Mouse (Mus musculus) midbrain, embryonic 13.5 days (tissue): ENCODE results near the gene Gm11549. TPM values are rescaled to one million over a fixed set of nuclear protein-coding genes. Genes with fewer than 3 reads are reported as not detected.

ENCODE experiments used
- ATAC-seq: fragments of 200-750 bp; cut with Nextera tagmentation; 2 replicates; pipeline ENCODE4 v1.8.0; 2017; ENCODE audit warnings: mild to moderate bottlenecking, moderate TSS enrichment, moderate library complexity
- H3K27ac ChIP-seq: fragments of 300-500 bp; sonication (generic); 2 replicates; pipeline ENCODE4 v1.5.1; 2015; ENCODE audit warnings: inconsistent platforms, mild to moderate bottlenecking, moderate library complexity
- H3K27me3 ChIP-seq: fragments of 300-500 bp; sonication (generic); 2 replicates; pipeline ENCODE4 v1.6.1; 2015; ENCODE audit warnings: mild to moderate bottlenecking, inconsistent platforms
- H3K36me3 ChIP-seq: fragments of 300-500 bp; sonication (generic); 2 replicates; pipeline ENCODE4 v1.6.1; 2015; ENCODE audit warnings: mild to moderate bottlenecking, inconsistent platforms
- H3K4me1 ChIP-seq: fragments of 300-500 bp; sonication (generic); replicated peaks from 2 replicates; pipeline ENCODE4 v1.6.1; 2015; ENCODE audit warnings: inconsistent platforms
- H3K4me2 ChIP-seq: fragments of 300-500 bp; sonication (generic); replicated peaks from 2 replicates; pipeline ENCODE4 v1.6.1; 2015; ENCODE audit warnings: moderate library complexity, mild to moderate bottlenecking, inconsistent platforms
- H3K4me3 ChIP-seq: fragments of 300-500 bp; sonication (generic); replicated peaks from 2 replicates; pipeline ENCODE4 v1.5.1; 2015; ENCODE audit warnings: mild to moderate bottlenecking, inconsistent platforms
- H3K9ac ChIP-seq: fragments of 300-500 bp; sonication (generic); replicated peaks from 2 replicates; pipeline ENCODE4 v1.6.1; 2015; ENCODE audit warnings: mild to moderate bottlenecking, inconsistent platforms
- H3K9me3 ChIP-seq: fragments of 300-500 bp; sonication (generic); 2 replicates; pipeline ENCODE4 v1.6.1; 2016; ENCODE audit warnings: mild to moderate bottlenecking, inconsistent platforms
- WGBS: fragments of 180-500 bp; shearing (Covaris S2); methylation state at CpG from one replicate; pipeline ENCODE4 v1.1.7; 2015; 5-methylcytosine and 5-hydroxymethylcytosine counted together
- polyA plus RNA-seq: library from polyadenylated mRNA; unstranded; fragments of >200 nt; fragmentation: Nextera tagmentation; extraction: Ambion mirVana; gene quantifications from 2 replicates; pipeline ENCODE4 v1.2.1, GENCODE M21; 2015

Gm11549 gene
- polyA plus RNA-seq, 1 experiment from 2014 or later, result 0.71 TPM

DNA sequence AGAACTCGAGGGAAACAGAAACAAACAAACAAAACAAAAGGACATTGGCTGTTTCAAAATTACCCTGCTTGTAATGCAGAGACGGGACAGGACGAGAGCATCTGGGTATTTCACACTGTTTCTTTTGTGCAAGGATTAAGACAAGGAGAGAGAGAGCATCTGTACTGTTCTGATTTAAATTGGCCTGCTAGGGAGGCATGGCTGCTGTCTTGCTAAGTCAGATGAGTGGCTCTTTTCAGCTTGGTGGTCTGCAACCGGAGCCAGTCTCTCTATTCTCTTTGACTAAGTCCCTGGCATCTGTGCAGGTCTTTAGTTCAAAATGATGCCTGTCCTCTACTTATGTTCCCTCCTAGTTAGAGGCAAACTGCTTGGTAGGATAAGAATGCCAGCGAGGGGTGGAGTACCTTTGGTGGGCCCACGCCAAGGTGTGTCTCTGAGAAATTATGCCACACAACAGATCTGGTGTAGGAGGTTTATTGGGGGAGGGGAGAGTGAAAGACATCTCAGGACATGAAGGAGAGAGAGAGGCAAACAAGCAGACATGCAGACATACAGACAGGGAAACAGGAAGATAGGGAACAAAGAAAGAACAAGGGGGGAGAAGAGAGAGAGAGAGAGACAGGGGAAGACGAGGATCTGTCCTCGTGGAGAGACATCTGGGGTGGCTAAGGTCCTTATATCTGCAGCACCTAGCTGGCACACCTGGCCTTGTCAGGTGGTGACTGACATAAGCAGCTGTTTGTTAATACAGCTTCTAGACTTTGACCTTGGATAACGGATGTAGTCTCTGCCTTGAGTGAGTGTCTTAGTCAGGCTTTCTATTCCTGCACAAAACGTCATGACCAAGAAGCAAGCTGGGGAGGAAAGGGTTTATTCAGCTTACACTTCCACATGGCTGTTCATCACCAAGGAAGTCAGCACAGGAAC is 15.5 kb downstream of the Gm11549 start:
- ATAC-seq, result peak; percentile 85

DNA sequence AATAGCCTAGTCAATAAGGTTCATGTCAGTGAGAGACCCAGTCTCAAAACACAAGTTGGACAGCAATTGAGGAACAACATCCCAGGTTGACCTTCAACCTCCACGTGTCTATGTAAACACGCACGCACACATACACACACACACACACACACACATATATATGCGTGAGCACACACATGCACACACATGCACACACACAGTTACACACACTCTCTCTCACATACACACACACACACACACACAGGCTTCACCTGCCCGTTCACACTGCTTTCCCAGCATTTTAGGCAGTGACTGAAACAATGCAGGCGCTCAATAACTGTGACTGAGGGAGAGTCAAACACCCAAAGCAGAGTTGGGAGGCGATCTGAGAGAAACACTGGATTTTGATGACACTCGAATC is 16.3 kb downstream of the Gm11549 start:
- 66% methylated on average over 8 of the region's 8 CpGs for WGBS
- Histone ChIP-seq H3K4me2 (no peak overlapping the region), H3K36me3 (no peaks in the 10 kb centered on the region), H3K27me3 (no peaks in the 10 kb centered on the region), H3K4me3 (no peak overlapping the region), H3K9me3 (no peaks in the 10 kb centered on the region), H3K9ac (no peak overlapping the region), H3K27ac (peak overlapping the region; percentile 76), H3K4me1 (peaks cover 12% of the 10 kb centered on the region)
- ATAC-seq, result peak; percentile 72; the same call in 1 of the 2 replicates

More for the DNA sequence above, 15.5 kb downstream of the Gm11549 start:
- peak overlapping the region; percentile 76 for H3K27ac ChIP-seq
- no peak overlapping the region for H3K4me2 ChIP-seq
- H3K27me3 ChIP-seq, result no peaks in the 10 kb centered on the region
- 46% methylated on average over 10 of the region's 10 CpGs for WGBS
- H3K4me1 ChIP-seq, result peaks cover 12% of the 10 kb centered on the region
- no peaks in the 10 kb centered on the region for H3K36me3 ChIP-seq
- no peak overlapping the region for H3K4me3 ChIP-seq
- no peak overlapping the region for H3K9ac ChIP-seq
- no peaks in the 10 kb centered on the region for H3K9me3 ChIP-seq

DNA sequence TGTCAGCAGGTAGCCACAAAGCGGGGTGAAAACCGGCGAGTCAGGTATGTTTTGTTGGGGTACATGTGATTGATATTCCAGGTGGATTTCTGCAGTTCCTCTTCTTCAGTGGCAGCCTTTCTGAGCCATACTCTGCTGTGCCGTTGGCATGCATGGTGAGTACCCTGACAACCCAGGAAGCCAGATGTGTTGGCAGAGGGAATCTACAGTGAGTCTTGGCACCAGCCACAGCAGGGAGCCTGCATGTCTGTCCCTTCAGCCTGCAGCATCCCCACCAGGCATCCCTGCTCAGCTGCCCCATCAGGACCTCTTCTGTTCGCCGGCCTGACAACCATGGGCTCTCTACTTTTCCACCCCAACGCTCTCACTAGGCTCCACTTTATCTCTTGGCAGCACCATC is 20.1 kb downstream of the Gm11549 start:
- Histone ChIP-seq H3K27ac (no peak overlapping the region), H3K9me3 (no peaks in the 10 kb centered on the region), H3K9ac (no peak overlapping the region), H3K27me3 (peaks cover under 1% of the 10 kb centered on the region; the same call in 1 of the 2 replicates), H3K4me3 (no peak overlapping the region), H3K4me1 (peaks cover 12% of the 10 kb centered on the region), H3K4me2 (no peak overlapping the region), H3K36me3 (no peaks in the 10 kb centered on the region)
- ATAC-seq, result no peak
- 84% methylated on average over 7 of the region's 7 CpGs for WGBS

DNA sequence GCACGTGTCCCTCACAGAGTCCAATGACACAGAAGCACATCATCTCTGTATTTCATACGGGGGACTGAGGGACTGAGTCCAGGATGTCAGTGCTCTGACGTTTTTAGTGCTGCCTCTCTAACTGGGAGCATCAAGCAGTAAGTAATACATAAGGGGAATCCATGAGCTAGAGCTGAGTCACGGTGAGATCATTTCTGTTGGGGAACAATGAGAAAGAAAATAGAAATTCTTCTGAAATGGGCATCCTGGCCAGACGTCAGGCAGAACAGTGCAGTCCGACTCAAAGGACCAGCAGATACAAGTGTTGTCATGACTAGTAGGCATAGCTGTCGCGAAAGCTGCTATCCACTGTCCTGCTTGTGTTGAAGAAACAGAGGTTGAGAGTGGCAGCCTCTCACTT is 20.6 kb downstream of the Gm11549 start:
- no peak overlapping the region for H3K27ac ChIP-seq
- H3K36me3 ChIP-seq, result no peaks in the 10 kb centered on the region
- H3K9me3 ChIP-seq, result no peaks in the 10 kb centered on the region
- H3K4me3 ChIP-seq, result no peak overlapping the region
- 89% methylated on average over 8 of the region's 8 CpGs for WGBS
- H3K4me1 ChIP-seq, result peaks cover 8% of the 10 kb centered on the region
- no peak overlapping the region for H3K9ac ChIP-seq
- no peak overlapping the region for H3K4me2 ChIP-seq
- H3K27me3 ChIP-seq, result peaks cover 4% of the 10 kb centered on the region; the same call in 1 of the 2 replicates
- ATAC-seq, result no peak

DNA sequence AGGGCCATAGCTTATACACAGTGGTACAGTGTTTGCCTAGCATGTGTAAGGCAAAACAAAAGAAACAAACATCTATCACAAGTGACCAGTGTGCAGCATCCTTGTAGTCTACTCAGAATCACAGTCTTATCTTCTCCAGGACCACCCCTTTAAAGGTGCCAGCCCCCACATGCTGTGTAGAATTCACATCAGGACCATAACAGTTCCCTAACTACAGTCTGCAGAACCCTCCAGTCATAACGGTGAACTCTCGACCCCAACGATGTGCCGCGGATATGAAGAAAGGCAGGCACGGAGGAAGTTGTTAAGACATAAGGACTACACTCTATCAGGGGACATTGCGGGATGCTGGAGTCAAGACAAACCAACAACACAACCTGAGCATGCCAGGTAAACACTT is 22.2 kb downstream of the Gm11549 start:
- no peaks in the 10 kb centered on the region for H3K4me1 ChIP-seq
- H3K27me3 ChIP-seq, result peaks cover 4% of the 10 kb centered on the region; the same call in 1 of the 2 replicates
- no peak overlapping the region for H3K9ac ChIP-seq
- no peak overlapping the region for H3K4me3 ChIP-seq
- ATAC-seq, result no peak
- H3K36me3 ChIP-seq, result no peaks in the 10 kb centered on the region
- H3K27ac ChIP-seq, result no peak overlapping the region
- H3K9me3 ChIP-seq, result no peaks in the 10 kb centered on the region
- 96% methylated on average over 7 of the region's 7 CpGs for WGBS
- no peak overlapping the region for H3K4me2 ChIP-seq

DNA sequence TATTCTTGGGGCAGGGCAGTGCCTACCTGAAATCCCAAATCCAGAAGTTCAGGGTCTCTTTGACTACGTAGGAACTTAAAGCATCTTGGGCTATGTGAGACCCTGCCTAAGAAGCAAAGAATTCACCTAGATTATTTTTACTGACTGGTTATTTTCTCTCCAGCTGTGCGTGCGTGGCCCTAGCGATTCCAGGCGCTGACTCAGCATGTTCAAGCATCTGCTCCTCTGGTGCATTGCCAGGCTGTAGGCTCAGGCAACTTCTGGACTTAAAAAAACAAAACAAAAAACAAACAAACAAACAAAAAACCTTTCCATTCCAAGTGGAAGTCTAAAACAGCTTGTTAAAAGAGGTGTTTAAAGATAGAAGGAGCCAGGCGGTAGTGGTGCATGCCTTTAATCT is 23.4 kb downstream of the Gm11549 start:
- ATAC-seq, result no peak
- Histone ChIP-seq H3K4me1 (no peaks in the 10 kb centered on the region), H3K27me3 (peaks cover 4% of the 10 kb centered on the region; the same call in 1 of the 2 replicates), H3K4me2 (no peak overlapping the region), H3K9me3 (no peaks in the 10 kb centered on the region), H3K9ac (no peak overlapping the region), H3K4me3 (no peak overlapping the region), H3K36me3 (no peaks in the 10 kb centered on the region), H3K27ac (no peak overlapping the region)
- 89% methylated on average over 6 of the region's 6 CpGs for WGBS

DNA sequence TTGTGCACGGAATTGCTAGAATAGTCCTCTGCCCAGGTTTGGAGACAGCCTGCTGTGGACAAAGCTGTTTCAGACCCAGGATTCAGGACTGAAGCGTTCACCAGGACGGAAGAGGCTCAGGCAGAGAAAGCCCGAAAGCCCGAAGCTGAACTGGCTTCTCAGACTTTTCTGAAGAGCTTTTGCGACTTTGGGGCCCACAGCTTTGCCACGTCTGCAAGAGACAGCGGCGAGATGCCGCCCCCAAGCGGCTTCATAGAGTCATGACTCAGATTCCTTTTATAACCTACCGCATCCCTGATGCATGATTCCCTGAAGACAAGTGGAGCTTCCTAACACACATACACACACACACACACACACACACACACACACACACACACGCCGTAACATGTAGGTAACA is 24.9 kb downstream of the Gm11549 start:
- ATAC-seq, result 0 out of 2 replicates have a peak, but pooled peaks have one; percentile 34
- WGBS, result 16% methylated on average over 14 of the region's 14 CpGs
- no peaks in the 10 kb centered on the region for H3K9me3 ChIP-seq
- no peak overlapping the region for H3K4me2 ChIP-seq
- no peak overlapping the region for H3K4me3 ChIP-seq
- H3K27me3 ChIP-seq, result peaks cover 4% of the 10 kb centered on the region; the same call in 1 of the 2 replicates
- H3K27ac ChIP-seq, result no peak overlapping the region
- no peak overlapping the region for H3K9ac ChIP-seq
- no peaks in the 10 kb centered on the region for H3K4me1 ChIP-seq
- H3K36me3 ChIP-seq, result no peaks in the 10 kb centered on the region

DNA sequence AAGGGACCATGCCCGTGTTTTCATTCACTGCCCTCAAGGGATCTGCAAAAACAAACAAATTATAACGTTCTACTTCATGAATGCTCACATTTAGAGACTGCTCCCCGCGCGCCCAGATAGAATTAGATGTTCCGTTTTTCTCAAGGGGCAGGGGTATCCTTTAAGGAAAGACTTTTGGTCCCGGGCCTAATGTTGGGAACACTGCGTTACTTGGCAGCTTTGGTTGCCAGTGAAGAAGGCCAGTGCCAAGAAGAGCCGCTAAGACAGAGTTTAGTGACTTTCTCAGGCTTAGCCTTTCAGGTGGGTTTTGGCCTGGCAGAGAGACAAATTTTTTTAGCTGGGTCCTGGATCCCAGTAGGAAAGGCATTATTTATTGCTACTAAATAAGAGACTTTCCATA is 25.3 kb downstream of the Gm11549 start:
- 87% methylated on average over 9 of the region's 9 CpGs for WGBS
- no peak overlapping the region for H3K9ac ChIP-seq
- no peaks in the 10 kb centered on the region for H3K36me3 ChIP-seq
- no peak overlapping the region for H3K4me3 ChIP-seq
- no peak overlapping the region for H3K4me2 ChIP-seq
- H3K4me1 ChIP-seq, result no peaks in the 10 kb centered on the region
- H3K27ac ChIP-seq, result no peak overlapping the region
- no peak for ATAC-seq
- H3K27me3 ChIP-seq, result peaks cover 4% of the 10 kb centered on the region; the same call in 1 of the 2 replicates
- H3K9me3 ChIP-seq, result no peaks in the 10 kb centered on the region

DNA sequence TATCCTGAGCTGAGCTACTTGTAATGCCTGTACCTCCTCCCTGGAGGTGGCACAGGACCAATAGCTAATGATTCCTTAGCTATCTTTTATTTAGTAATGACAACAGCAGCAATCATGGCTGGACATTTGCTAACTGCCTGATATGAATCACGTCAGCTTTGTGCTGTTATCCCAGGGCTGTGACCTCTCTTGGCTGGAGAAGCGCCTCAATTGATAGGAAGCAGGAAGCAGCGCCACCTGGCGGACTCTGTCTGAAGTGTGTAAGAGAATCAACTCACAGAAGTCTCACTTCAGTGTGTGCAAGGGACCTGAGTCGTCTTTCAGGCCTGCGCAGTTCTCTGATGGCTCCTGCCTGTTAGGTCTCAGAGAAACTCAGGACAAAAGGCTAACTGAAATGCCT is 26.2 kb downstream of the Gm11549 start:
- peak; percentile 74 for ATAC-seq
- H3K9ac ChIP-seq, result no peak overlapping the region
- no peak overlapping the region for H3K27ac ChIP-seq
- peaks cover 4% of the 10 kb centered on the region; the same call in 1 of the 2 replicates for H3K27me3 ChIP-seq
- no peaks in the 10 kb centered on the region for H3K9me3 ChIP-seq
- 10% methylated on average over 6 of the region's 6 CpGs for WGBS
- no peaks in the 10 kb centered on the region for H3K36me3 ChIP-seq
- H3K4me2 ChIP-seq, result no peak overlapping the region
- no peak overlapping the region for H3K4me3 ChIP-seq
- H3K4me1 ChIP-seq, result no peaks in the 10 kb centered on the region

DNA sequence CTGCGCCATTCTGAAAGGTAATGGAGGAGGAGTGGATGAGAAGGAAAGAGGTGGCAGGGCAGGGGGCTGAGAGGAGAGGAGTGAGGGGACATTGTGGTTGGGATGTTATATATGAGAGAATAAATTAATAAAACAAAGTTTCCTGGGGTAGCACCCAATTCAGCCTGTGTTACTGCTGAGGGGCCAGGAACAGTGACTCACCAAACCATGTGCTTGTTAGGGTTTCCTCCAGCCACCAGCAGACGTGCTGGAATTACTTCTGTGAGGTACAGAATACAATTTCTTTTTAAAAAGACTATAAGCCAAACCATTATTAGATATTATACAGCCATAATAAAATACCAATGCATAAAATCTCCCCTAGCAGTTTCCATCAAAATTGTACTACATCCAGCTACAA is 27.0 kb downstream of the Gm11549 start:
- H3K4me1 ChIP-seq, result no peaks in the 10 kb centered on the region
- H3K4me2 ChIP-seq, result no peak overlapping the region
- WGBS, result 83% methylated on average over 2 of the region's 2 CpGs

DNA sequence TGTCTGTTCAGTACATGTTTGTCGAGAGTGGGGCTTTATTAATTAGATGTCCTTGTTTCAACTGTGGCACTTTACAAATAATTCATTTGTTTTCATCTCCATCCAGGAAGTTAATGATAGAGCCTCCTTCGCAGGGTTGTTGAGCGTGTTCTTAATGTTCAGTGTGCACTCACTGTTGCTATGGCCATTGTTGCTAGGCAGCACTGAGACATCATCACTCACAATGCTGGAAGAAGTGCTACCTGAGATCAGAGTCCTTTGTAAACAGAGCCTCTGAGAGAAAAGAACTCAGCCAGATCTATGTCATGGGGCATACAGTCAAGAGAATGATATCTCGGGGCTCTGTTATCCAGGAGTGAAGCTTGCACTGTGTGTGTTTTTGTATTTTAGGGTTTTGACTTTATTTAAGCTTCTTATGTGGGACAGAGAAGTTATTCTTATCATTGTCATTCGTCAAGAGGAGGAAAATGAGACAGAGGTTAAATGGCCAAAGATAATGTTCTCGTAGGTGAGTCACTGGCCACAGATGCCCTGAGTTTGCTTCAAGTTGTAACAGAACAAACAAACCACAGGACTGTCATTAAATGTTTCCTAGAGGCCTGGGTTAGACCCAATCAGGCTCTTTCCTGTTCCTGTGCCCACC is 27.9 kb downstream of the Gm11549 start:
- Histone ChIP-seq H3K27me3 (peaks cover 4% of the 10 kb centered on the region; the same call in 1 of the 2 replicates), H3K9me3 (no peaks in the 10 kb centered on the region), H3K4me1 (no peaks in the 10 kb centered on the region), H3K9ac (no peak overlapping the region), H3K4me2 (no peak overlapping the region), H3K36me3 (no peaks in the 10 kb centered on the region), H3K4me3 (no peak overlapping the region), H3K27ac (no peak overlapping the region)
- ATAC-seq, result peak; percentile 52; the same call in 1 of the 2 replicates
- WGBS, result 71% methylated on average over 6 of the region's 6 CpGs

More for the DNA sequence above, 27.0 kb downstream of the Gm11549 start:
- Histone ChIP-seq H3K9ac (no peak overlapping the region), H3K27ac (no peak overlapping the region), H3K4me3 (no peak overlapping the region), H3K27me3 (peaks cover 4% of the 10 kb centered on the region; the same call in 1 of the 2 replicates), H3K36me3 (no peaks in the 10 kb centered on the region), H3K9me3 (no peaks in the 10 kb centered on the region)
- no peak for ATAC-seq
